25 mouse cellular contexts compared by ENCODE assay signal in the genomic region with DNA sequence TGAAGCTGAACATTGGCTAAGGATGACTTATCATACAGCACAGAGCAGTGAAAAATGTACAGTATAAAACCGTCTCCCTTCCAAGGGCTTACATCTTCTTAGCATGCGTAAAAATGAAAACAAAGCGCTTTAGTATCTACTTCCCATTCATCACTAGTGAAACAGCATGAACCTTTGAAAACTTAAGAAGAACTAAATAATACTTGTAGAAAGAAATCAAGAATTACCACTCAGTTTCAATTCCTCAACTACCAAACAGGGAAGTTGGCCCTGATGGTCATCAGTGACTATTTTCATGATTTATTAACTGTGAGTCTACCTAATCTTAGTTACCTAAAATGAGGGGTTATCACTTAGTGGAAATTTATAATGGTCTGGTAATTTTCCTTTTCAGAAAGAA.
"Had no signal": no experiment of that assay in that cellular context is flagged by ENCODE, and none has a peak within 500 bp of the region (broad histone marks: within the 10 kb centered on the region; RNA-seq: fewer than 3 reads in every experiment).

No protein-coding gene starts in this region.

- H3K4me3 ChIP-seq: intestine, embryonic 15.5 days; kidney, embryonic 15.5 days; limb, embryonic 13.5 days; liver, embryonic 12.5 days; liver, embryonic 15.5 days; lung, embryonic 15.5 days; megakaryocyte, embryonic 14.5 days; midbrain, embryonic 10.5 days; midbrain, embryonic 13.5 days; myocyte; neural tube, embryonic 13.5 days; stomach, embryonic 15.5 days had no signal

- DNase-seq: kidney, adult 11 months; kidney, adult 8-10 months; kidney, postnatal 14 days; kidney, postnatal 4 days; left cerebral cortex, postnatal 4 days; lung, adult 18-20 months; lung, postnatal 10 days; lung, postnatal 36 days; retina, postnatal 1 day; right cerebral cortex, postnatal 25 days; spleen, adult 18-20 months; thymus, postnatal 25 days had no signal

- ATAC-seq: intestine, embryonic 15.5 days; liver, embryonic 12.5 days; midbrain, embryonic 13.5 days; midbrain, embryonic 16.5 days had no signal

- H3K9me3 ChIP-seq: intestine, embryonic 15.5 days; kidney, embryonic 15.5 days; limb, embryonic 13.5 days; liver, embryonic 12.5 days; liver, embryonic 15.5 days; lung, embryonic 15.5 days; megakaryocyte, embryonic 14.5 days; midbrain, embryonic 10.5 days; midbrain, embryonic 13.5 days; neural tube, embryonic 13.5 days; stomach, embryonic 15.5 days had no signal

- H3K9ac ChIP-seq: intestine, embryonic 15.5 days; kidney, embryonic 15.5 days; limb, embryonic 13.5 days; liver, embryonic 12.5 days; liver, embryonic 15.5 days; lung, embryonic 15.5 days; midbrain, embryonic 13.5 days; neural tube, embryonic 13.5 days; stomach, embryonic 15.5 days had no signal

- H3K27me3 ChIP-seq: intestine, embryonic 15.5 days; kidney, embryonic 15.5 days; limb, embryonic 13.5 days; liver, embryonic 12.5 days; liver, embryonic 15.5 days; lung, embryonic 15.5 days; megakaryocyte, embryonic 14.5 days; midbrain, embryonic 13.5 days; neural tube, embryonic 13.5 days; stomach, embryonic 15.5 days had no signal

- H3K27ac ChIP-seq: intestine, embryonic 15.5 days; kidney, embryonic 15.5 days; limb, embryonic 13.5 days; liver, embryonic 12.5 days; liver, embryonic 15.5 days; lung, embryonic 15.5 days; midbrain, embryonic 10.5 days; midbrain, embryonic 13.5 days; neural tube, embryonic 13.5 days; stomach, embryonic 15.5 days had no signal

- H3K36me3 ChIP-seq: liver, embryonic 12.5 days; liver, embryonic 15.5 days had no signal

- H3K4me2 ChIP-seq: intestine, embryonic 15.5 days; kidney, embryonic 15.5 days; limb, embryonic 13.5 days; liver, embryonic 12.5 days; liver, embryonic 15.5 days; lung, embryonic 15.5 days; midbrain, embryonic 13.5 days; neural tube, embryonic 13.5 days; stomach, embryonic 15.5 days had no signal

- H3K4me1 ChIP-seq: intestine, embryonic 15.5 days; kidney, embryonic 15.5 days; liver, embryonic 12.5 days; liver, embryonic 15.5 days; lung, embryonic 15.5 days; megakaryocyte, embryonic 14.5 days; midbrain, embryonic 10.5 days; midbrain, embryonic 13.5 days; neural tube, embryonic 13.5 days; stomach, embryonic 15.5 days had no signal
